Mouse (Mus musculus) myocyte (in vitro differentiated cells): Measurements from ENCODE around the gene Wbp11.

Experiments used
- CEBPB ChIP-seq: IDR thresholded peaks from 2 replicates; pipeline ENCODE4 v1.6.1; 2011; ENCODE audit warnings: mild to moderate bottlenecking, moderate library complexity; ENCODE audit not compliant: poor library complexity, insufficient read depth, severe bottlenecking
- E2F4 ChIP-seq: IDR thresholded peaks from one replicate; pipeline ENCODE4 v1.6.1; 2011; ENCODE audit warnings: mild to moderate bottlenecking, control low read depth, moderate library complexity; ENCODE audit not compliant: insufficient read depth
- MAX ChIP-seq: IDR thresholded peaks from one replicate; pipeline ENCODE4 v1.6.1; 2011; ENCODE audit warnings: low read depth, mild to moderate bottlenecking, control low read depth
- MYOD1 ChIP-seq, 3 experiments: IDR thresholded peaks; one replicate each; pipeline ENCODE4 v1.6.1; 2011; ENCODE audit warnings: control low read depth in 2 of 3, low read depth in 2 of 3, mild to moderate bottlenecking in 2 of 3, moderate library complexity in 1 of 3; ENCODE audit not compliant: insufficient read length in 2 of 3, control insufficient read depth in 1 of 3
- MYOG ChIP-seq, 3 experiments: IDR thresholded peaks; one replicate each; pipeline ENCODE4 v1.6.1; 2011; ENCODE audit warnings: control low read depth in 2 of 3, low read depth in 2 of 3, mild to moderate bottlenecking in 2 of 3; ENCODE audit not compliant: insufficient read length in 2 of 3, control insufficient read depth in 1 of 3, insufficient read depth in 1 of 3
- POLR2A ChIP-seq: IDR thresholded peaks from one replicate; pipeline ENCODE4 v1.6.1; 2011; ENCODE audit warnings: low read depth, mild to moderate bottlenecking, control low read depth, moderate library complexity; ENCODE audit not compliant: insufficient read length
- POLR2AphosphoS2 ChIP-seq: IDR thresholded peaks from one replicate; pipeline ENCODE4 v1.6.1; 2011; ENCODE audit warnings: low read depth, control low read depth; ENCODE audit not compliant: insufficient read length
- REST ChIP-seq: IDR thresholded peaks from one replicate; pipeline ENCODE4 v1.6.1; 2011; ENCODE audit warnings: mild to moderate bottlenecking, control low read depth, moderate library complexity; ENCODE audit not compliant: insufficient read depth, insufficient read length
- SRF ChIP-seq: IDR thresholded peaks from one replicate; pipeline ENCODE4 v1.6.1; 2011; ENCODE audit warnings: low read depth; ENCODE audit not compliant: control insufficient read depth, insufficient read length
- TCF12 ChIP-seq: IDR thresholded peaks from one replicate; pipeline ENCODE4 v1.6.1; 2011; ENCODE audit warnings: mild to moderate bottlenecking, control low read depth; ENCODE audit not compliant: poor library complexity, insufficient read depth, severe bottlenecking
- TCF3 ChIP-seq: IDR thresholded peaks from one replicate; pipeline ENCODE4 v1.6.1; 2011; ENCODE audit warnings: low read depth, control low read depth; ENCODE audit not compliant: insufficient read length
- USF1 ChIP-seq: IDR thresholded peaks from one replicate; pipeline ENCODE4 v1.6.1; 2011; ENCODE audit warnings: low read depth, mild to moderate bottlenecking, control low read depth, moderate library complexity

DNA sequence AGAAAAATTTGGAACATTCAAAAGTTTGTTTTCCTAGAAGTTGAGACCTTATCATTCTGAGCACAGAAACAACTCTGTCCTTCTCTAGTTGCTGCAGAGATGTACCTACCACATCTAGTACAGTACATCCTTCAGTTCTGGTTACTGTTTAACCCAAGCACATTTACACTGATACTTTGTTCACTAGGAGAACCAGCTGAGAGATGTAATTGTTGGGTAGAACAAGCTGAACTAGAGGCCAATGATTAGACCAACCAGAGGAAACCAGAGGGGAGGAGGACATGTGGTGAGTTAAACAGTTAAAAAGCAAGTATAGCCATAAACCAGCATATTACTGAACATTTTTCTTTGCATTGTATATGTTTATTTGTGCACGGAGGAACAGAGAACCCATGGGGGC is 51.6 kb downstream of the Wbp11 start:
- no peak for TF ChIP-seq POLR2AphosphoS2
- no peak for TF ChIP-seq TCF12
- TF ChIP-seq USF1 = no peak
- TF ChIP-seq POLR2A = no peak
- TF ChIP-seq REST = no peak
- no peak for TF ChIP-seq CEBPB
- TF ChIP-seq TCF3 = no peak
- no peak for TF ChIP-seq MAX
- TF ChIP-seq E2F4 = no peak
- TF ChIP-seq MYOD1 (IDR thresholded peaks at IDR 0.05; ENCODE audit: control insufficient read depth in 1 of 3, insufficient read length in 2 of 3, low read depth in 2 of 3) = no peak
- no peak for TF ChIP-seq SRF
- no peak for TF ChIP-seq MYOG (IDR thresholded peaks at IDR 0.05; ENCODE audit: control insufficient read depth in 1 of 3, insufficient read depth in 1 of 3, insufficient read length in 2 of 3, low read depth in 2 of 3)
